Mouse (Mus musculus): Measurements from ENCODE around the gene Lix1l.
"Not testable (repeated sequence)": the region's sequence is repeated elsewhere in the genome, so short reads cannot be mapped to it uniquely, and the experiment has no call there.

Gene Lix1l

GRCm38 (mm10) chr3:96581771-96582515 is 19.0 kb upstream of the Lix1l start:
- in situ Hi-C loops (cut with MboI, MseI) = loop anchor here (5.0 kb wide), 2 partner anchors 40 to 60 kb away; no protein-coding TSS in a partner anchor

- in situ Hi-C loops (cut with MboI, MseI) = loop anchor here (5.0 kb wide), 2 partner anchors 41 to 59 kb away; no protein-coding TSS in a partner anchor
Observed at GRCm38 (mm10) chr3:96583386-96583785, 17.6 kb upstream of the Lix1l start.

- in situ Hi-C loops (cut with MboI, MseI) = no loop called here
Observed at GRCm38 (mm10) chr3:96590657-96591056, 10.3 kb upstream of the Lix1l start.

DNA sequence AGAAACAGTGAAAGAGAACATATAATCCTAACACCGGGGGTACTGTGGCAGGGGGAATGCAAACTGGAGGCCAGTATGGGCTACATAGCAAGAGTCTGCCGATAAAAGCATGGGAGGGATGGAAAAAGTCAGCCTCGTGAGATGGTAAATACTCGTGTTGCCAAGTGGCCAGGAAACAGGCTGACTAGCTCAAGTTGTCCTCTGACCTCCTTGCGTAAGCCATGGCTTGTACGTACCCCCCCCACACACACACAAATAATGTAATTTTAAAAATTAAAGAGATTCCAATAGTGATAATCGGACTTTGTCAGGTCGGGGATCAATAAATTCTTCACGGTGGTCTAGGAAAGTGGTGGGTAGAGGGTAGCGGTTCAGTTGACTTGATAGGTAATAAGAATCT is 7.6 kb upstream of the Lix1l start:
- in situ Hi-C loops (cut with MboI, MseI) = no loop called here

DNA sequence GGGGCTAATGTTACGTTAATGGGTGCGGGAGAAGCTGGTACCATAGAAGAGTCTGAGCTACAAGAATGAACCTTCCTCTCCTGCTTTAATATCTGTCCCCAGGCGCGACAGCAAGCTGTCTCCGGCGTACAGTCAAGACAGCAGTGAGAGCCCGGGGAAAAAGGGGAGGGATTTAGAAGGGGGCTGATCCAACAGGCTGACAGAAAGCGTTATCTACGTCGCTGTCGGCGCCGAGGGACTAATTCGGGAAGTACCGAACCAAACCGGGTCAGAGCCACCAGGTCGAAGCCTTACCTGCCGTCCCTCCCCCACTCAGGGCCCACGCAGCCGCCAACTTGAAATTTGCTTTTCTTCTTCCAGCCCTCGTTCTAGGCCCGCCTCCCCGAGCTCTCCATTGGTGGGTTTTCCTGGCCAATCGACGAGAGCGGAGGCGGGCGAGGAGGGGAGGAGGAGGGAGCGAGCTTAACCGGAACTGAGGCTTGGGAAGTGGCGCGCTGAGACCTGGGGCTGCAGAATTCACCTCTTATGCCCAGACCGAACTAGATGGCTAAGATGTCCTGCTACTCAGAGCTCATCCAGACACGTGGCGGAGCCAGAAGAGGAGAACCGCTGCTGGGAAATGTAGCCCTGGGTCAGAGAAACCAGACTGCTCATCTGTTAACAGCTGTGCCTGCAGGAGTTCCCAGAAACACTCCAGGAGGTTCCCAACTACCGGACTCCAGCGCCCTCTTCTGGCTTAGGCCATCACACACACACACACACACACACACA is 7.0 kb upstream of the Lix1l start, which contains the start of gene Polr3gl:
Gene Polr3gl, minus strand, starts transcription at position 392 of the 771 bp plus-strand sequence.
- in situ Hi-C loops (cut with MboI, MseI) = no loop called here

DNA sequence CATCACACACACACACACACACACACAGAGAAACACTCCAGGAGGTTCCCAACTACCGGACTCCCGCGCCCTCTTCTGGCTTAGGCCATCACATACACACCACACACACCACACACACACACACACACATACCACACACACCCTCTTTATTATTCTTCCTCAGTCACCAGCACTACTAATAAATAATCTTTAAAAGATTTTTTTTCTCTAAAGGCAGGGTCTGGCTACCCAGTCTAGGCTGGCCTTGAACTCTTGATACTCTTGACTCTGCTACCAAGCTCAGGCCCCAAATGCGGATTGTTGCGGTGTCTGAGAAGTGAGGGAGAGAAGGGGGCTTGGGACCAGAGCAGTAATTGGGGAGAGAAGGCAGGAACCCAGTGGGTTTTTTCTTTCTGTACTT is 6.1 kb upstream of the Lix1l start:
- in situ Hi-C loops (cut with MboI, MseI) = no loop called here

GRCm38 (mm10) chr3:96595661-96596060 is 5.3 kb upstream of the Lix1l start:
- in situ Hi-C loops (cut with MboI, MseI) = no loop called here

- in situ Hi-C loops (cut with MboI, MseI) = no loop called here
Observed at GRCm38 (mm10) chr3:96596228-96596707, 4.7 kb upstream of the Lix1l start, which contains the start of gene Ankrd34a. TSS of gene Ankrd34a (plus strand) at chr3:96596636.

- in situ Hi-C loops (cut with MboI, MseI) = no loop called here
Observed at GRCm38 (mm10) chr3:96596855-96597254, 4.1 kb upstream of the Lix1l start.

DNA sequence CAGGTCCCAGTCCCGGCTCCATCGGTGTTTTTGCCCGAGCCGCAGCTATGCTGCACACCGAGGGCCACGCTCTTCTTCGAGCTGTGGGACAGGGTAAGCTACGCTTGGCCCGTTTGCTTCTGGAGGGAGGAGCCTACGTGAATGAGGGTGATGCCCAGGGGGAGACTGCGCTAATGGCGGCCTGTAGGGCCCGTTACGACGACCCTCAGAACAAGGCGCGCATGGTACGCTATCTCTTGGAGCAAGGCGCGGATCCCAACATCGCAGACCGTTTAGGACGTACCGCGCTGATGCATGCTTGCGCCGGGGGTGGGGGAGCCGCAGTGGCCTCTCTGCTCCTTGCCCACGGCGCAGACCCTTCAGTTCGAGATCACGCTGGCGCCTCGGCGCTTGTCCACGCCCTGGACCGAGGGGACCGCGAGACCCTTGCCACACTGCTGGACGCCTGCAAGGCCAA is 3.5 kb upstream of the Lix1l start:
- in situ Hi-C loops (cut with MboI, MseI) = no loop called here

DNA sequence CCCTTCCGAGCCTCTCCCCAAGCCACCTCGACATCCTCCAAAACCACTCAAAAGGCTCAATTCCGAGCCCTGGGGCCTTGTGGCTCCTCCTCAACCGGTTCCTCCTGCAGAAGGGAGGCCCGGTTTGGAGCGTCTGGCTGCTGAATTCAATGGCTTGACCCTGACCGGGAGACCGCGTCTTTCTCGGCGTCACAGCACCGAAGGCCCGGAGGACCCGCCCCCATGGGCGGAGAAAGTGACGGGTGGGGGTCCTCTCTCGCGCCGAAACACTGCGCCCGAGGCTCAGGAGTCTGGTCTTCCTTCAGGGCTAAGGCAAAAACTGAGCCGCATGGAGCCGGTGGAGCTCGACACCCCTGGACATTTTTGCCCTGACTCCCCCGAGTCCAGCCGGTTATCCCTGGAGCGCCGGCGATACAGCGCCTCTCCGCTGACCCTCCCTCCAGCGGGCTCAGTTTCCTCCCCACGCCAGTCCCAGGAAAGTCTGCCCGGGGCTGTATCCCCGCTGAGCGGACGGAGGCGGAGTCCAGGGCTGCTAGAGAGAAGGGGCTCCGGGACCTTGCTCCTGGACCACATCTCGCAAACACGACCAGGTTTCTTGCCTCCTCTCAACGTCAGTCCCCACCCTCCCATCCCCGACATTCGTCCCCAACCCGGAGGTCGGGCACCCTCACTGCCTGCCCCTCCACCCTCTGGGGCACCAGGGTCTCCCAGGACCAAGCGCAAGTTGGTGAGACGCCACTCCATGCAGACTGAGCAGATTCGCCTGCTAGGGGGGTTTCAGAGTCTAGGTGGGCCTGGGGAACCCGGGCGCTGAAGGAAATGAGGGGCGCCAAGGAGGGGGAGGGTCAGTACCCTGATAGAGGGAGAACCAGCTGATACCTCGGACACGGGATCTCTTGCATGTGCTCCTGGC is 2.5 kb upstream of the Lix1l start:
- in situ Hi-C loops (cut with MboI, MseI) = no loop called here

DNA sequence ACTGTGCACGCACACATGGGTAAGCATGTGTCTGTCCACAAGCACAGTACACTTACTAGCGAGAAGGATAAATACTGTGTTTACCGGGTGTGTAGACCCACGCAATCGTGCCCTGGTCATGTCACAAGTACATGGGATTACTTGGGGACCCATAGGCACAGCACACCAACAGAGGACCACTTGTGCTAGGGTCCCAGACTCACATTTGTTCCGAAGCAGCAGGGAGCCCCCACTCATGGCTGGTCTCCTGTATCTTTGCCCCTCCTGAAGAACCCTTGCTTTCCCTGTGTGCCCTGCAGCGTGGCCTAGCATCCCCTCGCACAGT is 1.9 kb upstream of the Lix1l start:
- in situ Hi-C loops (cut with MboI, MseI) = no loop called here

GRCm38 (mm10) chr3:96599411-96599810 is 1.5 kb upstream of the Lix1l start:
- in situ Hi-C loops (cut with MboI, MseI) = no loop called here

- in situ Hi-C loops (cut with MboI, MseI) = no loop called here
Observed at GRCm38 (mm10) chr3:96601251-96601787, 370 bp downstream of the Lix1l start.

- in situ Hi-C loops (cut with MboI, MseI) = no loop called here
Observed at GRCm38 (mm10) chr3:96601941-96602703, 1.2 kb downstream of the Lix1l start.

DNA sequence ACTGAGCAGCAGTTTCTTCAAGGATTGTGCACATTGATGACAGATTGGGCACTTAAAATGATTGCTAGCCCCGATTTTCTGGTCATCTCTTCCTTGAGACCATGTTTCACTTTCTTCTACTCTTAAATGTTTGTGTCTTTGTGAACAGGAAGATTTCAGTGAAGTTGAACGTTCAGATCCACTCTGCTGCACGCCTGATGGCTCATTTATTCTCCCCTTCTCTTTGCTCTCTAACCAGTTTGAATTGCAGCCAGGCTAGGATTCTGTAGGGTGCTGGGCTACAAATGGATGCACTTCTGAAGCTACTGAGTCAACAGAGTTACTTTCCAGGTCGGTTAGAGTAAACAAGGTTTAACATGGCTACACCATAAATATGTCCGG is 1.7 kb downstream of the Lix1l start:
- in situ Hi-C loops (cut with MboI, MseI) = no loop called here

DNA sequence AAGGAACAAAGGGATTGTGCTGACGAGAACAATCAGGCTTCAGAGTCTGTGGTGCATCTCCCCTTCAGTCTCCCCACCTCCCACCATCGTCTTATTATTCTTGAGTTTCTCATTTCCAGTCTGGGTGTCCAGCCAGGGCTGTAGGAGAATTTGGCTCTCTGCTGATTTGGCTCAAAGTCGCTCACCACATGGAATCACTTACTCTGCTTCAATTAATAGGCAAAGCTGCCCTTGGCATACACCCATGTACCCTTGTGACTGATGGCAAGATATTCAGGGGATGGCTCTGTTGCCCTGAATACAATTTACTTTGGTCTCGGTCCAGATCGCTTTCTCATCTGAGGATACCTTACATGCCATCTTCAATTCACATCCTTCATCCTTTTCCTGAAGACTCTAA is 2.4 kb downstream of the Lix1l start:
- in situ Hi-C loops (cut with MboI, MseI) = no loop called here

GRCm38 (mm10) chr3:96606007-96606406 is 5.1 kb downstream of the Lix1l start:
- in situ Hi-C loops (cut with MboI, MseI) = not testable (repeated sequence)

DNA sequence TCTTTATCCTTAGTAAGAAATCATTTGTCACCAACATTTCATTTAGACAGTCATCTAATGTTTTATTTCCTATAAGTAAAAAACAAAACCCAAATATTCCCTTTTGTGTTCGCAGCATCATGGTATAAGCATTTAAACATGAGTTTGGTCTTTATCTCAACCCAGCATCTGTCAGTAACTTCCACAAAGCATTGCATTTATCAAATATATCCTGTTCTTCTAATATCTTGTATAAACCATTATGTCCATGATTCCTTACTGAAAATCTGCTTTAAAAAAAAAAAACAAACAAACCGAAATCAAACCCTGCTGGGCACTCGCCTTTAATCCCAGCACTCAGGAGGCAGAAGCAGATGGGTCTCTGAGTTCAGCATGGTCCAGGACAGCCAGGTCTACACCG is 5.7 kb downstream of the Lix1l start:
- in situ Hi-C loops (cut with MboI, MseI) = no loop called here

GRCm38 (mm10) chr3:96617941-96618340 is 17.0 kb downstream of the Lix1l start:
- in situ Hi-C loops (cut with MboI, MseI) = no loop called here

DNA sequence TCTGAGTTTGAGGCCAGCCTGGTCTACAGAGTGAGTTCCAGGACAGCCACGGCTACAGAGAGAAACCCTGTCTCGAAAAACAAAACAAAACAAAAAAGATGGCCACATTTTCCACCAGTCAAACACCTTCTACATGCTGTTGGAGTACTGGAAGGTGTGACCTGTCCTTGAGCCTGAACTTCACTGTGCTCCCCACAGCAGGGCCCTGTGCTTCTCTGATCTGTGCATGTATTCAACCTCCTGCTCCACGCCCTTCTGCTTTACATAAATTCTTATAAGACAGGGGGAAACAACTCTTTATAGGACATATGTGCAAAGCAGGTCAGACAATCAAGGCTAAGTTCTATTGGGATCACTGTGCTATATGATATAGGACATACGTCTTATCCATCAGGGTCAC is 22.3 kb downstream of the Lix1l start:
- in situ Hi-C loops (cut with MboI, MseI) = no loop called here
